Mouse (Mus musculus): ENCODE measurements around the gene Grm5.

Gene Grm5

DNA sequence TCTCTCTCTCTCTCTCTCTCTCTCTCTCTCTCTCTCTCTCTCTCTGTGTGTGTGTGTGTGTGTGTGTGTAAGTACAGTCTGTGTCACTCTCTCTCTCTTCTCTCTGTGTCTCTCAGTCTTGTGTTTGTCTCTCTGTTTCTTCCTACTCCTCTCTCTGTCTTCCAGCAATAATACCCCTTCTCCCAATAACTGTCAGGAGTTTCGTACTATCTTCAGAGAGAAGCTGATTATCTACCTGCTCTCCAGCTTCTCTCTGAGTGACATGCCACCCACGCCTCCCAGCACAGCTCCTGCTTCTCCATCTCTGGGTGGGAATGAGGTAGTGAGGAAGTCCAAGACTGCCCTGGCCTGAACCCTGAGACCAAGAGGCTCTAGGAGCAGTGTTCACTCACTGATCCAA is at the start of gene Grm5:
TSS of gene Grm5 (plus strand) at position 301 of the 400 bp plus-strand sequence.
- CTCF ChIA-PET: no interaction called here

DNA sequence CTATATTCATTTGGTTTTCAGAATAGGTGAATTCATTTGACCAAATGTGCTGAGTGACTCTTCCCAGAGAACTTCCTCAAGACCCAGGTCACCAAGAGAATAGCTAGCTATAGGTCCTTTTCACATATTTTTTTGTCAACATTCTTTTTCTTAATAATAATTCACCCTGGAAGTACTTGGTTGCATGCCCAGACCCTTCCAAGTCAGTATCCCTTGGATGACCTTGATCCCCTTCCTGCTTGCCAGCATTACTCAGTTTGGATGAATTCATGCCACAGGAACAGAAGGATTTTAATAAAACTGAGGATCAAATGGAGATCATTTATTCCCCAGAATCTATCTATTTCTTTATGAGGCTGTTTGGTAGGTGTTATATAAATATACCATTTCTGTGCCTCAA is 44.9 kb upstream of the Grm5 start:
- CTCF ChIA-PET: no interaction called here

DNA sequence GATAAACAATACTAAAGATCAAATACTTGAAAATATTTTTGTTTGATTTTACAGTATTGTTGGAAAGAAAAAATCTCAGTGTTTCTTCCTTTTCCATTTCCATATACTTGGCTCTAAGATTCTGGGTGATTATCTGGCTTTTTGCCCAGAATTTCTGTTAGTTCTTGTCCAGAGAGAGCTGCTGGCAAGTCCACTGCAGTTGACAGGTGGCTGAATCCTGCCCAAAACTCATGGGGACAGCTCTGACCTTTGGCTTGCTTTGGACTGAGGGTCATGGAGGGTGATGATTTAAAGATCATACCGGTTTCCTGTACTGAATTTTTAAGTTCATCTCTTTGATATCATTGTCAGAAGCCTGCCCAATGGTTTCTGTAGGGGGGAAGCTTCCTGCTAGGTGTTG is 18.7 kb upstream of the Grm5 start:
- CTCF ChIA-PET: no interaction called here

DNA sequence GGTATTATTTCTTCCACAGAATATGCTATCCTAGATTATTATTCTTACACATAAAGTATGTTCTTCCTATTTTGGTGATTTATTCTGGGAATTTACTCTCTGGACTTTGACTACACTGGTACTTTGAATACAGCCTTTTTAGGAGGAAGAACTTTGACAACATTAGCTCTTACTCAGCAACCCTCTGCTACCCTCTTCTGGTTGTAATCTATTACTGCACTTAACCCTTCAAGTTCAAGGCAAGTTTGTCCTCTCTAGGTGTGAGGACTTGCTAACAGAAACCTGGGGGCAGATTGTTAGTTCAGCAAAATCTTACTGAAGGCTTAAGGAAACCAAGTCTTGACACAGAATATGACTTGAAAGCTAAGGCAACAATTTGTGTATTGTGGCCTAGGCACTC is 17.5 kb upstream of the Grm5 start:
- CTCF ChIA-PET: no interaction called here

DNA sequence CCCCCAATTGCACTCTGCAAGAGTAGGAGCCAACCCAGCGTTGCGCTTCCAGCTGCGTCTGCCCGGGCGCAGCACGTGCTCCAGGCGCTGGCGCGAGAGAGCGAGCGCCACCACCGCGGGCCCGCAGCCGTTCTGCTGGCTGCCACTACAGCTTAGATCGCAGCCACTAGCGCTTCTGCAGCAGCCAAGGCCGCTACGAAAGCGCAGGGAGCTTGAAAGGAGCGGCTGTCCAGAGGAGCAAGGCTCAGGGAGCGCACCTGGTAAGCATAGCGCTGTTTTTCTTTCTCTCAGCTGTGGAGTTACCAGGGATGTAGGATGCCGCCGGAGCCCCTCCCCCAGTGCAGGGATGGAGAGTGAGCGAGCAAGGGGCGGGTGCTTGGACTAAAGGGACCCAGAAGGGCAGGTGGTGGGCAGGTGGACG is 323 bp downstream of the Grm5 start:
- CTCF ChIA-PET: no interaction called here

DNA sequence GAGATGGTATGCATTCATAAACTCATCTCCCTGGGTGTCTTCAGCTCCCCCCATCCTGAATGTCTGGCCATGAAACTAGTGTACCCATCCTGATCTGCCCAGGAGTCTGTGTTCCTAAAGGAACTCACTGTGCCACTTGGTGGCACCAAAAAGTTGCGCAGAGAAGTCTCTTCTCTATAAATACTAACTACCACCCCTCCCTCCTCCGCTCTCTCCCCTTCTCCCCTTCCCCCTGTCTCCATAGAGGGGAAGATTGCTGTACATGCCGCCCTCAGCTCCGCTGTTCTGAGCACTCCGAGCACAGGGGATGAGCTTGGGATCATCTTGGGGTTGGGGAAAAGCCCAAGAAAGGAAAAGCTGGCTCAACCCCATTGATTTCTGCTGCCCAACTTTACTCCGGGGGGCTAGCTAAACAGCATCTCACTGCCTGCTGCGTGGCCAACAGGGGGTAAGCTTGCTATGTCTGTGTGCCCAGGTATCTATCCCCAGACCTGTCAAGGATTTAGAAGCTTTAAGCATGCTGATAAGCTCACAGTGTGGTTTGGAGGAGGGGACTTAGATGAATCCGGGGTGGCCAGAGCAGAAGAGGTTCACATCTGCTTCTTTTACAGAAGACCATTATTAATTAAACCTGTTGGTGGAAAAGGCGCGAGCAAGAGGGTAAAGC is 2.4 kb downstream of the Grm5 start:
- CTCF ChIA-PET: no interaction called here

DNA sequence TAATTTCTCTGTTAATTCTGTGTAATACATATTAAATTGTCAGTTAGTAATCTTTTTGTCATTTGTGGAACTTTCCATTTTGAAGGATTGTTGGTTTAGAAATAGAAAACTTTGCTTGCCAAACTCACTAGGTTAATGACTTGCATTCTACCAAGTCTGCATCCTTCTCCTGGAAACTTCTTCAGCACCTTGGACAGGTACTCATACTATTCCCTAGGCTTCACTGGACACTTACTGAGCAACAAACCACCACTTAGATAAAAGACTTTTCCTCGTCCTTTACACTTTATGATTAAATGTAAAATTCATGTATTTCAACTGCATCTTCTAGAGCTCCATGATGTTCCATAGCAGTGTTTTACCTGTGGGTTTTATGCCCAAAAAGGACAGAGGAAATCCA is 4.0 kb downstream of the Grm5 start:
- CTCF ChIA-PET: no interaction called here

DNA sequence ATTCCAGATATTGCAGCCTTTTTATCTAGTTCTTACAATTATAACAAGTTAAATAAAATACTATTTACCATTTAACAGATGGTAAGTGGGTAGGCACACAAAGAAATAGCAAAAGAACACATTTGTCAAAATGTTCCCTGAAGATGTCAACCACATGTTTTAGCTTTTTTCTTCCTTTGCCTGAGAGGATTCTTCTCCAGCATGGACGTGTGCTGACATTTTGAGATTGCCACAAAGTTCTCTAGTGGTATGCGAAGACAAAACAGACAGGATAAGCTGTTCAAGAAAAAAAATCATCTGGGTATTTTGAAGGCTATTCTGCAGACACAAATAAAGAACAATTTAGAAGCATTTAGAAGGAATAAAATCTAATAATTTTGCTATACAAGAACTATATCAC is 42.3 kb downstream of the Grm5 start:
- CTCF ChIA-PET: interaction anchor here (0.6 kb wide), 1 partner anchor 442 kb away, joined by 3 read pairs; no protein-coding TSS in a partner anchor

DNA sequence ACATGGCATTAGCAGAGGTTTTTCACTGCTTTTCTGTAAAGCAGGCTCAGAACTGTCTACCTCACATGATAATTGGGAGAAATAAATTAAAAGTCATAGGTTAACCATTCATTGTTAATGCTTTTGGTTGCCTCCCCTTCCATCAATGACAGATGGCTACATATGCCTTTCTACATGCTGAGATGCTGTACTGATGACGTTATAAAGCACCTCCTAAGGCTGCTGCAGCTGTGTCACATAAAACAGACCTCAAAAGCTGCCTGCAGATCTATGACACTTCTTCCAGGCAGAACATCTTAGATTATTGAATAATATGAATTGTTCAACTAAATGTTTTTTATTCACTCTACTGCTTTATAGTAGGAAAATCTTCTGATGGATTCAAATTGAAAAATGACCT is 51.6 kb downstream of the Grm5 start:
- CTCF ChIA-PET: interaction anchor here (0.5 to 0.6 kb wide), 2 partner anchors 9 to 283 kb away, joined by 4 read pairs; no protein-coding TSS in a partner anchor

DNA sequence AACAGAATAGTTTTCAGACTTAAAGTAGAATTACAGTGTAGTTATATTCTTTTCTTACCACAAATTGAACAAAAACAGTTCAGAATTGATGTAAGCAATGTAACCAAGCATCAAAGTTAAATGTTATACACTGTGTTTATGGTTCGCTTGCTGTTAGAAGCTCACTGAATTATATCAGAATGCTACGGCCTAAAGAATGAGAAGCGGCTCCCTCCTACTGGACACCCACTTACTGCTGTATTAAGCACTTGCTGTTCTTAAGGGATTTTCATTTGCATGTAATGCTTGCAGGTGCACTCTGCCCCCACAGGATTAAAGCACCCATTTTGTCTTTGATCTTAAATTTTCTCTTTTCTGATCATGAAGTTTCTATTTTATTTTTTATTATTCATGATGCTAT is 66.6 kb downstream of the Grm5 start:
- CTCF ChIA-PET: no interaction called here

DNA sequence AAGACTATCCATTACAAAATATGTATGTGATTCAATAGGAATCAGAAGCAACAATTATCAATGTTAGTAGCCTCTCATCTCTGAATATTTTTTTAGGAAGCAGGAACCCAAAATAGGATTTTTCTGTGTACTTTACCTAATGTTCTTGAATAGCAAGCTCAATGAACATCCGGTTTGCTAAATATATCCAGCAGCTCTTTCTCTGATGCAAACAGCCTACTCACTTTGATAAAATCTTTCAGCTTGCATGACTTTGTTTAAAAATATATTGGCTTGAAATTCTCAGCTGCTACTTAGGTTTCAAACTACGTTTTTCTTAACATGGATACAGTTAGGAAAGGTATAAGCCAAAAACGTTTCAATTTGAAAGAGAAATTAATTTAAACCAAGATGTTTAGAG is 77.8 kb downstream of the Grm5 start:
- CTCF ChIA-PET: no interaction called here

DNA sequence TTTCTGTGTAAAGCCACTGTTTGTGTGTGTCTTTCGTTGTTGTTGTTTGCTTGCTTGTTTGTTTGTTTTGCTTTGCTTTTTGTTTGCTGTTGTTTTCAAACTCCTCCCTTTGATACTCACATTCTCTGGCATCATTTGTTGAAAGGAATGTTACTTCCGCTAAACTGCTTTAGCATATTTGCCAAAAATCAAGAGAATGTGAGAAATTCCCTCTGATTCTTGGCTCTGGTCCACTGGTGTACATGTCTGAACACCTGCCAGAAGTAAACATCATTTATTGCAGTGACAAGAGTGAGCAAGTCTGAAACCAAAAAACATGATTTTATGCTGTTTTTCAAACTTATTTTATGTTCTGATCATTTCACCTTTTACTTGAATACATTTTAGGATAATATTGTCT is 80.1 kb downstream of the Grm5 start:
- CTCF ChIA-PET: no interaction called here

DNA sequence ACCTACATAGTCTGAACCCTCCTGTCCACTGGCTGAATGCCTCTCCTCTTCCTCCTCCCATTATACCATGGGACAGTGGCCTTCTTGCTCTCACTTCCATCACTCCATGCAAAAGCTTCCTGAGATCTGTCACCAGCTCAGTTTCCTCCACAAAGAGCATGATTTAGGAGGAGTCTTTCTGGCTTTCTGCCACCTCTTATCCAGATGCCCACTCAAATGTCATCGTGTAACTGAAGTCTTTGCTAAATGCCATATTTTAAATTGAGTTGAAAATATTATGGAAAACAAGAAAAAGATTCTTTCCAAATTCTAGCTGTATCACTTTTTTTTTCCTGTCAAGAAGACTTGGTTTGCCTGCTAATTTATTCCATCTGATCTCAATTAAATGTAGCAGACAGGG is 132.4 kb downstream of the Grm5 start:
- CTCF ChIA-PET: no interaction called here

DNA sequence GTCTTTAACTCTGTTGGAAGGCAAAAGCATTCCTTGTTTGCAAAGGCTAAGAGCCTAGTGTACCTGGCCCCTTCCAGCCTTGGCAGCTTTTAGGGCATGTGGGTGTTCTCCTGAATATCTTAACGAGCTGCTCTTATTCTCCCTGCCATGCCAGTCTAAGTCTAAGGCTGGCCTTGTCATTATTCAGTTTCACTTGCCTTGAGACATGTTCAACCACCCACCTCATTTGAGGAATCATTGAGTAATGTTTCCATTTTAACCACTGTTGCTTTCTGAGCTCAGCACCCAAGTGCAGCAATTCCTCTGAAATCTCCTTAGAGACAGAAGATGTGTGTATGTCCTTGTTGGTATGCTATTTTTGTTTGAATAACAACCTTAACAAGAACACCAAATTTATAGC is 134.7 kb downstream of the Grm5 start:
- CTCF ChIA-PET: no interaction called here

DNA sequence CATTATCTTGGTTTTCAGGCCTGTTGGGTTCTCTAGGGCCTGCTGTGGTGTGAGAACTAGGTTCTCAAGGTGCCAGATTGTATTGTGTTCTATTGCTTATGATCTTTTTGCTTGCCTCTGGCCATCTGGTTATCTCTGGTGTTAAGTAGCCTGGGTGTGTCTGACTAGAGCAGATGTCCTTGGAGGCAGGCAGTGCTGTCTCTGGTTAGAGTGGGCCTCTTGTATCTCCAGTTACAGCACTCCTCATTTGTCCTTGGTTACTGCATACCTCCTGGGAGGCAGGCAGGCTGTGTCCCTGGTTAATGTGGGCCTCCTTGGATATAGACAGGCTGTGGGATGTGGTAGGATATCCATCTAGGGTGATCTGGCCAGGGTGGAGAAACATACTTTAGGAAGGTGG is 150.5 kb downstream of the Grm5 start:
- CTCF ChIA-PET: no interaction called here

DNA sequence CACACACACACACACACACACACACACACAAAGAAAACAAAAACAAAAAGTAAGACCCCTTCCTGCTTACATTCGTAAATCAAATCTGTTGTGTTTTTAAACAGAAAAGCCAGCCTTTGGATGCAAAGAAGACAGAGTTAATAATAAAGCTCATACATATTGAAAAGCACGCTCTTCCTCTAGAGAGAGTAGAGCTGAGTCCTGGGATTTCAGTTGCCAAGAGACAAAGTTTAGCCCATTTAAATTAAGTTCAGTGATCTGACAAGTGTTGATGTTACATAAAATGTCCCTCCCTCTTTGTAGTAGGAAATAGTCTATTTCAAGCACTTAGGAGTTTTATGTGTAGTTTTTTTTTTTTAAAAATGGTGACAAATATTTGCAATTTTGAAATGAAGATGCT is 178.0 kb downstream of the Grm5 start:
- CTCF ChIA-PET: interaction anchor here (0.7 kb wide), 1 partner anchor 1077 kb away, joined by 4 read pairs; no protein-coding TSS in a partner anchor

DNA sequence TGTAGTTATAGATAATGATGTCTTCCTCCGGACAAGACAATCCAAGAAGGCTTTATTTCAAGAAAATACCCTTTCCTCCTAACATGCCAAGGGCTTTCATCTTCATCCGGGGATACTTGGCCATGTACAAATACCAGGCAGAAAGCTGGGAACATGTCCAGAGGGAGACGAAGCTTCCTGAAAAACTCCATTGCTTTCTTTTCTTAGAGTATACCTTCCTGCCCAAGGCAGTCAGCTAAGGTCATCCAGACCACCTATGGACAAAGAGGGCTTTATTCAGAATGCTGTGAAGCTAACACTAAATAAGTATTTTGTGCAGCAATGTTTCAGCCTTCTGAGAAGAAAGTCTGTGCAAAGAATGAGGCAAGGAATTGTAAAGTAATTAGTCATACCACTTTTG is 178.4 kb downstream of the Grm5 start:
- CTCF ChIA-PET: interaction anchor here (0.7 kb wide), 1 partner anchor 1077 kb away, joined by 4 read pairs; no protein-coding TSS in a partner anchor

DNA sequence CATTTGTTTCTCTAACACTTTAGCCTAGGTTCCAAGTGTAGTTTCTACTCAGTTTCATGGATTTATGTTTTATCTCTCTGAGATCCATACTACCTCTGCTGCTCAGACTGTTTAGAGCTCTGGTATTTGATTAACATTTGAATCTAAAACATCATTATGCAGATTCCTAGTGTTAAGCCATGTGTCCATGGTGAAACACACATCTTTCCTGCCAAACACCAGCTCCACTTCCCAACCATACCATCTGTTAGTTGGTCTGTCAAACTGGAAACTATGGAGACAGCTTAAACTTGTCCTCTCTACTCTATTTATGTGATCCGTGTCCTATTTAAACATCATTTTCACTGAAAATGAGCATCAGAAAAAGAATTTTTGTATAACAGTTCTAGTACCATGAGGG is 203.6 kb downstream of the Grm5 start:
- CTCF ChIA-PET: no interaction called here

DNA sequence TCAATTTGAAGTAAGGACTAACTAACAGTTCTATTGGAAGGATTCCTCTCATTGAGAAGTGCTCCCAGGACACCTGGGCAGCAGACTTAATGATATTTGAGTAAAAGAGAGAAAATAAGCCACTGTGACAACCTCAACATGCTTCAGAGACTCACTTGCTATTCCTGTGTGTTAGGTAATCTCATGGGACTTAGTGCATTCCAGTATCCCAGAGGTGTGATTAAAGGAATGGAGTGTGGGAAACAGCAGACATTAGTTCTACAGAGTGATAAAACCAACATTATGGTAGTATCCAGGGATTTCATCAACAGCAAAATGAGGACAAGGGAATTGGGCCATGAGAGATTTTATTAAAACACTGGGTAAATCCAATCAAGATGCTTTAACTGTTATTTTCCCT is 205.0 kb downstream of the Grm5 start:
- CTCF ChIA-PET: no interaction called here

DNA sequence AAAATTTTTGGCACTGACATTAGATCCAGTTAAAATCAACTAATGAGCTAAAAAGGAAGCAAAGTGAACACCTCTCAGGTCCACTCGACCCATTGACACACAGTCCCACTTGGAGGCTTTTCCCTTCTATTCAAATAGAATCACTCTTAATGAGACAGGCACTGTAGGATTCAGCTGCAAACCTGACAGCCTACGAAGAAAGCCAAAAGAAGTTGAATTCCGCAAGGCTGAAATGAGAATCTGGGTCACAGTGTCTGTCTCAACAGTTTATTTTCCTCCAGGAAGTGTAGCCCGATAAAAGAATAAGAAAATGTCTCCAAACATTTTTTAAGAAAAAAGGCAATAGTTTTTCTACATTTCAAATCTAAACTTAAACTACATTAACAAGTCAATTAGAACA is 209.9 kb downstream of the Grm5 start:
- CTCF ChIA-PET: no interaction called here

DNA sequence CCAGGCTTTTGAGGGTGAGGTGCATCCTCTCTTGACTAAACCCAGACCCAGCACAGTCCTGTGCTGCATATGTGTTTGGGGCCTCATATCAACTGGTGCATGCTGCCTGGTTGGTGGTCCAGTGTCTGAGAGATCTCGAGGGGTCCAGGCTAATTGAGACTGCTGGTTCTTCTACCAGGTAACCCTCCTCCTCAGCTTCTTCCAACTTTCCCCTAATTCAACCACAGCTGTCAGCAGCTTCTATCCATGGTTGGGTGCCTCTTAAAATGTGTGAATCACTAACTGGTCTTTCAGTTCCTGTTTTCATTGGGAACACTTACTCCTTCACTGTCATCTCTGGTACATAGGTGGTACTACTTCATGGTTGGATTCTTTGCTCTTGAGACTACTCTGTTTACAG is 240.9 kb downstream of the Grm5 start:
- CTCF ChIA-PET: no interaction called here

DNA sequence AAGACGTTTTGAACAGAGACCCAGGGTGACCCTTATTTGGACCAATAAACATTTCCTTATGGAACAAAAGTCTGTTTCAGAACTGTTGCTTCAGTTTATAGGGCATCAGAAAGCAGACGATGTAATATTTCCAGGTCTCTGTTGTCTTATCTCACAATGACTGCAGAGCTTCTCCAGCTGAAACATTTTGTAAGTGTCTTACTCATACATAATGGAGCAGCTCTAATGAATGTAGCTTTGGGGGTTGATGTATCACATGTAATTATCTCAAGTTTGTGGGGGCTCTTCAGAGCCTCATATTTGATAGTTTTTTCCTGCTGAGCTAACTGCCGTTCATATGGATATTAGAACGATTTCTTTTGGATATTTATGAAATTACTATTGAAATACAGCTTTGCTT is 250.7 kb downstream of the Grm5 start:
- CTCF ChIA-PET: no interaction called here

DNA sequence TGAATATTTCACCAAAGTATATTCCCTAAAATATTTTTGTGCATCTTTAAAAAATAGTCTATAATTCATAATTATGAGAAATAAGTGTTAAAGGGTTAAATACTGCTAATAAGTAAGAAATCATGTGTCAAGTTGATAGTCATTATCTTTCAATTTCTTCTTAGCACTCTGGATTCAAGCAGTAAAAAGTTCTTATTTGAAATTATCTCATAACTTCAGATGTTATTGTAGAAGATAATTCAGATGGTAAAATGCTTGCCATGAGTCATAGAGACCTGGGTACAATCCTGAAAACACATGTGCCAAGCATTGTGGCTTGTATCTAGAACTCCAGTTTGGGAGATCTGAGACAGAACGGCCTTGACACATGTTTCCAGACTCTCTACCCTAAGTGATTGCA is 254.6 kb downstream of the Grm5 start:
- CTCF ChIA-PET: no interaction called here

DNA sequence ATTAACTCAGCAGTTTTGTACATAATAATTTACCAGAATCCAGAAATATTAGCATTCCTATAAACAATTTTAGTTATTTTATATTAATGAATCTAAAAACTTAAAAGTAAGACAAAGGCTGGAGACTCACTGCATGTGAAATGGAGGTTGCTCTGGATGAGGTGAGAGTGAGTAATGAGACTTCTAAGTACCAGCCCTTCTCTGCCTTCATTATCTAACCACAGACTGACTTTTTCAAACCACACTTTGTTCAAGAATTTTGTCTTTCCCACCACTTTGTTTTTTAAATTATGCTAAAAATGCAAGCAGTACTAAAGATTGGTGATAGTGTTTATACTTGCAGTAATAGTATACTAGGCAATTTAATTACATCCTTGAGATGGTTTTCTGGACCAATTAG is 259.5 kb downstream of the Grm5 start:
- CTCF ChIA-PET: no interaction called here

DNA sequence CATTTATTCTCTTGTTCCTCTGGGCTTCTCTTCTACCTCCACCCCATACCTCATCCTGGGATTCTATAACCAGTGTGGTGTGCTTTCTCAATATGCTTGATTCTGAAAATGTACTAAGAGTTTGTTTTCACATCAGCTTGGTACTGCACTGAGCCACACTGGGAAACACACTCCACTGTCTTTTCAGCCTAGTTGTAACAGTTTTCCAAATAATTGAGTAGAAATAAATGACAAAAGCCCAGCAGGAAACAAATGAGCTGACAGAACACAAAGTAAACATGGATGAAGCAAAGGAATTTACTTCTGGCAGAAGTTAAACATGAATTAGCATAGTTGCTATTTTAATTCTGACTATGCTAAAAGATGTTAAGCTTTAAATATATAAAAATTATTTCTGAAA is 262.1 kb downstream of the Grm5 start:
- CTCF ChIA-PET: no interaction called here
